Mouse (Mus musculus) adrenal gland (tissue): ENCODE data around the gene Ptprd.

Source experiments
- intact Hi-C: fragments of 180-260 bp; cut with DNase I; formaldehyde crosslinking; loops from one replicate; pipeline ENCODE4 v1.15.1; 2025

Gene Ptprd

DNA sequence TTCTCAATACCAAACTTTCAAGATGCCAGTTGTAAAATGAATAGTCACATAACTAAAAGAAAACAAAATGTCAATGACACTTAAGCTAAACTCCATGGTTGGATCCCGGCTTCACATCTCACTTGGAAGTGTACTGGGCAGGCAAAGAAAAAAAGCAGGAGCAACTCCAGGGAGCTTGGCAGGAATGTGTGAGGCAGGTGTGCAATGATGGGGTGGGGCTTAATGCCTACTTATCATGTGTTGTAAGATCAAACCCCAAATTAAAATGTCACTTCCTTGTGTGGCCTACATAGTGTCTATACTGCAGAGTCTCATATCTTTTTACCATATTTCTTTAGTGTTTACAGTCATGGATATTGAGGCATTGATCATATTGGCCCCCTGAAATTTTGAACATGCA is 1873.8 kb downstream of the Ptprd start:
- intact Hi-C loops: no loop called here

- intact Hi-C loops: no loop called here
Measured at GRCm38 (mm10) chr4:76327346-76327745, 1884.4 kb downstream of the Ptprd start.

DNA sequence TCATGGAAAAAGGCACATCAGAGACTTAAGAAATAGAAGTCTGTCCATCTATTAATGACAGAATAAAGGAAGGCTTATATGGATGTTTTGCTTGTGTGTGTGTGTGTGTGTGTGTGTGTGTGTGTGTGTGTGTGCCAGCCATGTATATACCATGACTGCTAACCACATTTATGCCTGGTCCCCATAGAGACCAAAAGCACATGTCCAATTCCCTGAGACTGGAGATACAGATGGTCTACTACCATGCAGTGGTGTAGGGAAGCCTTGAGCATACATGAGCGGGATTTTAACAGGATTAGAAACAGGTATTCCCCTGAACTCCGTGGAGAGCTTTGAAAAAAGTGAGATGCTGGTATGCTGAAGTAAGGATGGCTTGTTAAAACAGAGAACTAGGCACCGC is 1886.1 kb downstream of the Ptprd start:
- intact Hi-C loops: no loop called here

- intact Hi-C loops: no loop called here
Measured at GRCm38 (mm10) chr4:76324928-76325327, 1886.8 kb downstream of the Ptprd start.

GRCm38 (mm10) chr4:76324509-76324908 is 1887.3 kb downstream of the Ptprd start:
- intact Hi-C loops: no loop called here

GRCm38 (mm10) chr4:76319874-76320273 is 1891.9 kb downstream of the Ptprd start:
- intact Hi-C loops: no loop called here

GRCm38 (mm10) chr4:76315977-76316376 is 1895.8 kb downstream of the Ptprd start:
- intact Hi-C loops: no loop called here

DNA sequence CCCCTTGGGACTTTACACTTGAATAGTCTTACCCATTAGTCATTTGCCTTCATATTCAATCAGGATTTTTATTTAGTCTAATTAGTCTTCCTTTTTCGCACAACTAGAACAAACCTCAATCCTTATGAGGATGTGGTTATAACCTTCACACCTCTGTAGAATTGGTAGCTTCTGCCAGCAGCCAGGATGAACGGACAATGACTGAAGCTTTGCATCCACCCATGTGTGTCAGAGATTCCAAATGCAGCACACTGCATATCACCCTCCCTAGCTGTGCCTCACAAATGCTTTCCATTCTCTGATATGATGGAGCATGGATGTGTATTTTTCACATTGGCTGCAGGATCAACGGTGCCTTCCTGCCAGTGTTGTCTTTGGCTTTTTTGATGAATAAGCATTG is 1898.0 kb downstream of the Ptprd start:
- intact Hi-C loops: no loop called here

DNA sequence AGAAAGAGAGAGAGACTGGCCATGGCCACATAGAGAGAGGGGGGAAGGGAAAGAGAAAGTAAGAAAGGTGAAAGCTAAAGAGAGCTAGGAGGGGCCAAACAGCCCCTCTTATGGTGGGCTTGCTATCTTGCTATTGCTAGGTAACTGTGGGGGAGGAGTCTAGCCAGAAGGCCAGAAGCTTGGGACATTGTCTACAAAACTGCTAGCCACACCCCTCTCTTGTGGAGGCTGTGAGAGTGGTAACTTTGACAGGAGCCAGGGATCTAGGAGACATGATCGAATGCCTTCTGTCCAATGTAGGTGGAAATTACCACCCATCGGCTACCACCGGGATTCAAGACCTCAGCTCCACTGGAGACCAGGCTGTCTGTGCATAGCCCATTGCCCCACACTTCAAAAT is 1899.2 kb downstream of the Ptprd start:
- intact Hi-C loops: no loop called here

DNA sequence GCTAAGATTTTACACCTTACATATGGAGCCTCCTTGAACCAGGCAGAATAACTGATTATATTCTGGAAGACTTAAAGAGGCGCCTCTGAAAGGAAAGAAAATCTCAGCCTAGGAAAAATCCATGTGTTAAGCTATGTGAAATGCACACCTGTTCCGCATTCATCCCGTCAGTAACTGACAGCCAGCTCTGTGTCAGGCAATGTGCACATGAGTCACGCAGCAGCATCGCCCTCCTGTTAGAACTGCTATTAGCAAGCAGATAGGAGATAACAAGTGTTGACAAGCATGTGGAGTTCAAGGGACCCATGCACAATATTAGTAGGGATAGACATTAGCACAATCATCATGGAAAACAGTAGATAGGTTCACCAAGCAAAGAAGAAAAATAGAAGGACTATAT is 1905.8 kb downstream of the Ptprd start:
- intact Hi-C loops: no loop called here

DNA sequence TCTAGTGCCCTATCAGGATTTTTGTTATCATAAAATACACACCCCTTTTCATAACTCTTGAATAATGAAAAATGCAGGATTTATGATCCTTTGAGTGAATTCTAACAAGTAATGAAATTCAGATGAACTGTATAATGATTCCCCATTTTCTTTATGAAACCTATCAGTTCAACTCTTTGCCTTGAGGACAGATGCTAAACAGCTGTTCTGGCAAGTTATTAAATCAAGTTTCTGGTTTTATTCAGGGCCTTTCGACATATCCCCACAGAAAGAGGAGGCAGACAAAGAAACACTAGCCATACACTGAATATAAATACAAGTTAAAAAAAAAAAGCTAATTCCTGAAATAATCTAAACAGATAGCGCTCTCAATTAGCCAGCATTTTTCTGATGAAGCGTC is 1914.4 kb downstream of the Ptprd start:
- intact Hi-C loops: no loop called here

GRCm38 (mm10) chr4:76292733-76293357 is 1918.9 kb downstream of the Ptprd start:
- intact Hi-C loops: no loop called here

GRCm38 (mm10) chr4:76290484-76290818 is 1921.3 kb downstream of the Ptprd start:
- intact Hi-C loops: no loop called here

DNA sequence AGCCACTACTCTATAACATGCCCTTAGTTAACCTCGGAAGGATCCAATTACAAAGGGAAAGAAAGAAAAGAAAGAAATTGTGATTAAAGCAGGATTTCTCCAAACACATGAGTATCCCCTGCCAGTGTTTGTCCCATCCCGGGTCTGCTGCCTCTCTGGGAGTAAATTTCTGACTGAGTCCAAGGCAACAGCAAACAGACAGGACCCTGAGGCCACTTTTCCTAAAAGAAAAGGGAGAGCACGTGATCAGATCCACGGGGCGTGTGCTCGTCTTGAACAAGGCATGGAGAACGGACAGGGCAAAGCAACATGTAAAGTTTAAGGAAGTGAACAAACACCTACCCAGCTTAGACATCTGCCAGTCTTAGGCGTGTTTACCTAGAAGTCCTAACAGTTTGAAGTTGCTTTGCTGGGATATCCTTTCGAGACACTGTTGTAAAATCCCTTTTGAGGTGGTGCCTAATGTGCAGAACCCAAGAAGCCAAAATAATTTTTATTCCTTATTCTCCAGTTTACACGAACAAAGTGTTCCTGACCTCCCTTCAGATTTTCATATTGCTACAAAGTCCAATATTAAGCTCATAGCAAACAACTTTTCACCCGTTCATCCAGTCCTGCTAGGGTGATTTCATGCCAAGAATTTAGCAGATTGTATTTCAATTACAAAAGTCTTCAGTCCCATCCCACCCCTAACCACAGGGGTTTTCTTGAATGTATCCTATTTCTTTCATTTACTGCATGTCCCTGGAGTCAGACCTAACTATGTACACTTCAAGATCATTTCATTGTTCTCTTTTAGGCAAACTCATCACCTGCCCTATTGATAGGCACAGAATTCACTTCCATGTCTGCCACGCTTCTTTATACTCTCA is 1921.9 kb downstream of the Ptprd start:
- intact Hi-C loops: no loop called here

GRCm38 (mm10) chr4:76286016-76286415 is 1925.7 kb downstream of the Ptprd start:
- intact Hi-C loops: no loop called here

GRCm38 (mm10) chr4:76282886-76283285 is 1928.9 kb downstream of the Ptprd start:
- intact Hi-C loops: no loop called here

DNA sequence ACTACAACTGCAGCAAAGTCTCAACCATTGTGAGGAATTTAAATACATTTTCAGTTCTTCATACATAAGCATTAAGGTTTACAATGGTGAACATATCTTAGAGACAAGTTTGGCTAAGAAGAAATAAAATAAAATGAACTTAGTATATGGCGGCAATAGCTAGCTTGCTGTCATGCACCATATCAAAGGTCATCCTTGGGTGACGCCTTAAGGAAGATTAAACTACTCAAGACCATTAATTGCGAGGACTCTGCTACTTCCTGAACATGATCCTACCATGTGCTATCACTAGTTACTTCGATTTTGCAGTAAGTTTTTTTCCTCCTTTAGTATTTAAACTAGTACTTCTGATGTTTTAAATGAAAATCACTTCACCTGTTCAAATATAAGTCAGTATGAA is 1949.0 kb downstream of the Ptprd start:
- intact Hi-C loops: no loop called here

- intact Hi-C loops: no loop called here
Measured at GRCm38 (mm10) chr4:76260686-76261085, 1951.1 kb downstream of the Ptprd start.

GRCm38 (mm10) chr4:76260286-76260685 is 1951.5 kb downstream of the Ptprd start:
- intact Hi-C loops: no loop called here

DNA sequence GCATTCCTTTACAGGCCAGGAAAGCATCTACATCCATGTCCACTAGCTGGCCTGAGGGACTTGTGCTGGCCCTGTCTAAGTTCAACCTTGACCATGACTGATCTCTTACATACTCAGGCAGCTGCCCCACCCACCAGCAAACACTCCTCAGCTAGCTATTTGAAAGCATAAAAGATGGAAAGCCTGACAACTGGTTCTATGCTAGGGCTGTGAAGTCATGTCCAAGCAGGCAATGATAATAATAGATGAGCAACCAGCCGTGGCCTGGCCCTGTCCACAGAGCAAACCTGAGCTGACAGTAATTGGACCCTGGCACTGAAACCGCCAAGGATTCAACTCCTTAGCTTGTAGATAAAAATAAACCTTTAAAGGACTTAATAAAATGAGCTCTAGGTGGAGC is 1952.1 kb downstream of the Ptprd start:
- intact Hi-C loops: no loop called here

DNA sequence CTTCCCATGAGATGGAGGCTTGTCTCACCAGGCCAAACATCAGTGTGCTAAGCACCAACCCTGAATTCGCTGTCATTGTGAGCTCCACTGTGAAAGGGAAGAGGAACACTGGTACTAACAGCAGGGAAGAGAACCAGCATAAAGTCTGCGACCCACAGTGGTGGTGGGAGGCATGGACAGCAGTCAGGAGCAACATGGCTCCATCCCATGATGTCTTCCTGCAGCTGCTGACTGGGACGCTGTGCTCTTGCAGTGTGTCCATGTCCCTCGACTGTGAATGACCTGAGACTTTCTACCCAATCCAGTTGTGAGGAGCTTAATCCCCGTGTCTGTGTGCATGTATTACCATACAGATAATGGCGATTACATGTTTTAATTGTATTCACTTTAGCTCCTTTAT is 1967.4 kb downstream of the Ptprd start:
- intact Hi-C loops: no loop called here

GRCm38 (mm10) chr4:76241542-76241941 is 1970.2 kb downstream of the Ptprd start:
- intact Hi-C loops: no loop called here

DNA sequence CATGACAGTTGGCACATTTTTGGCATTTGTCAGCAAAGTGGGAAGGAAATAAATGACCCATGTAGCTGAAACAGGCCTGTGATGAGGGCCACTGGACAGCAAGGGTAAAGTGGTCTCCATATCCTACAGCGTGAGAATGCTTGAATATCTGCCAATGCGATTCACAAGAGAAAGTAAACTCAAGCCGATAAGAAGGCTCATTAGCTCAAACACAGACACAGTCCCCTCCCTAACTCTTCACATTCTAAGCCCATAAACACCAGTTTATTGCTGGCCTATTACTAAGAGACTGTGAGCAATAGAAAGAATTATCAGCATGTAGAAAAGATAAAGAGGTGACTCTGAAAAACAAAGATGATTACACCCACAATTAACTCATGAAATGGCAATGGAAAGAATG is 1970.6 kb downstream of the Ptprd start:
- intact Hi-C loops: no loop called here
